Mouse (Mus musculus): ENCODE data around the gene Pik3cb. TPM values are rescaled to one million over a fixed set of nuclear protein-coding genes. Genes with fewer than 3 reads are reported as not detected.

The Pik3cb gene
- total and polyA plus RNA-seq, 2 experiments from 2014 or later, result 3.8 to 5.8 TPM

- no peak overlapping the region for H3K9ac ChIP-seq (replicated peaks; ENCODE audit: low read length, poor library complexity, severe bottlenecking)
- no peak for TF ChIP-seq CTCF (IDR thresholded peaks at IDR 0.05)
- no peaks in the 10 kb centered on the region for H3K9me3 ChIP-seq (ENCODE audit: low read length)
- ATAC-seq (ENCODE audit: low FRiP score) (no peak), DNase-seq (ENCODE audit: low spot score) (no peak)
- no peak overlapping the region for H3K4me3 ChIP-seq (ENCODE audit: low read depth, low read length)
- H3K4me1 ChIP-seq (ENCODE audit: insufficient read depth, low read length), result no peaks in the 10 kb centered on the region
- WGBS, result 83% methylated on average over 4 of the region's 4 CpGs
- no peaks in the 10 kb centered on the region for H3K27me3 ChIP-seq (ENCODE audit: insufficient read depth, low read length)
- H3K4me2 ChIP-seq (ENCODE audit: low read depth, low read length, poor library complexity, severe bottlenecking), result no peak overlapping the region
- no peak overlapping the region for H3K27ac ChIP-seq (ENCODE audit: low read depth, low read length)
- peaks cover 9% of the 10 kb centered on the region for H3K36me3 ChIP-seq (ENCODE audit: insufficient read depth, low read length)
Measured at GRCm38 (mm10) chr9:99072538-99072937, 67.9 kb downstream of the Pik3cb start.

- Histone ChIP-seq H3K4me1 (ENCODE audit: insufficient read depth, low read length) (no peaks in the 10 kb centered on the region), H3K36me3 (ENCODE audit: insufficient read depth, low read length) (peaks cover 29% of the 10 kb centered on the region), H3K4me3 (ENCODE audit: low read depth, low read length) (no peak overlapping the region), H3K27ac (ENCODE audit: low read depth, low read length) (no peak overlapping the region), H3K27me3 (ENCODE audit: insufficient read depth, low read length) (no peaks in the 10 kb centered on the region), H3K9ac (replicated peaks; ENCODE audit: low read length, poor library complexity, severe bottlenecking) (no peak overlapping the region), H3K4me2 (ENCODE audit: low read depth, low read length, poor library complexity, severe bottlenecking) (no peak overlapping the region), H3K9me3 (ENCODE audit: low read length) (no peaks in the 10 kb centered on the region)
- TF ChIP-seq CTCF (IDR thresholded peaks at IDR 0.05), result no peak
- 88% methylated on average over 5 of the region's 5 CpGs for WGBS
- peak; percentile 9 for DNase-seq (ENCODE audit: low spot score)
- no peak for ATAC-seq (ENCODE audit: low FRiP score)
Measured at GRCm38 (mm10) chr9:99065311-99065710, 75.1 kb downstream of the Pik3cb start.

GRCm38 (mm10) chr9:99064216-99064615 is 76.2 kb downstream of the Pik3cb start:
- H3K36me3 ChIP-seq (ENCODE audit: insufficient read depth, low read length), result peaks cover 28% of the 10 kb centered on the region
- no peaks in the 10 kb centered on the region for H3K4me1 ChIP-seq (ENCODE audit: insufficient read depth, low read length)
- no peak overlapping the region for H3K27ac ChIP-seq (ENCODE audit: low read depth, low read length)
- H3K4me3 ChIP-seq (ENCODE audit: low read depth, low read length), result no peak overlapping the region
- WGBS, result 46% methylated on average over 2 of the region's 2 CpGs
- H3K4me2 ChIP-seq (ENCODE audit: low read depth, low read length, poor library complexity, severe bottlenecking), result no peak overlapping the region
- ATAC-seq (ENCODE audit: low FRiP score) (no peak), DNase-seq (ENCODE audit: low spot score) (peak; percentile 83)
- peak; percentile 69 for TF ChIP-seq CTCF (IDR thresholded peaks at IDR 0.05)
- H3K9me3 ChIP-seq (ENCODE audit: low read length), result no peaks in the 10 kb centered on the region
- H3K9ac ChIP-seq (replicated peaks; ENCODE audit: low read length, poor library complexity, severe bottlenecking), result no peak overlapping the region
- no peaks in the 10 kb centered on the region for H3K27me3 ChIP-seq (ENCODE audit: insufficient read depth, low read length)

- H3K4me3 ChIP-seq (ENCODE audit: low read depth, low read length), result no peak overlapping the region
- peak; percentile 93 for TF ChIP-seq CTCF (IDR thresholded peaks at IDR 0.05)
- no peaks in the 10 kb centered on the region for H3K27me3 ChIP-seq (ENCODE audit: insufficient read depth, low read length)
- H3K4me1 ChIP-seq (ENCODE audit: insufficient read depth, low read length), result no peaks in the 10 kb centered on the region
- H3K9me3 ChIP-seq (ENCODE audit: low read length), result no peaks in the 10 kb centered on the region
- no peak overlapping the region for H3K27ac ChIP-seq (ENCODE audit: low read depth, low read length)
- H3K36me3 ChIP-seq (ENCODE audit: insufficient read depth, low read length), result peaks cover 31% of the 10 kb centered on the region
- no peak overlapping the region for H3K4me2 ChIP-seq (ENCODE audit: low read depth, low read length, poor library complexity, severe bottlenecking)
- ATAC-seq (ENCODE audit: low FRiP score) (0 out of 2 replicates have a peak, but pooled peaks have one; percentile 38), DNase-seq (ENCODE audit: low spot score) (peak; percentile 78)
- no peak overlapping the region for H3K9ac ChIP-seq (replicated peaks; ENCODE audit: low read length, poor library complexity, severe bottlenecking)
- WGBS, result 40% methylated on average over 7 of the region's 7 CpGs
Measured at GRCm38 (mm10) chr9:99062544-99062943, 77.9 kb downstream of the Pik3cb start.

- peak; percentile 15 for DNase-seq (ENCODE audit: low spot score)
Measured at GRCm38 (mm10) chr9:99057751-99058150, 82.7 kb downstream of the Pik3cb start.

GRCm38 (mm10) chr9:99049760-99050159 is 90.7 kb downstream of the Pik3cb start:
- H3K36me3 ChIP-seq (ENCODE audit: insufficient read depth, low read length), result peaks cover 4% of the 10 kb centered on the region; the same call in 1 of the 2 replicates
- DNase-seq (ENCODE audit: low spot score) (no peak), ATAC-seq (ENCODE audit: low FRiP score) (no peak)
- H3K4me2 ChIP-seq (ENCODE audit: low read depth, low read length, poor library complexity, severe bottlenecking), result no peak overlapping the region
- H3K9me3 ChIP-seq (ENCODE audit: low read length), result no peaks in the 10 kb centered on the region
- no peak for TF ChIP-seq CTCF (IDR thresholded peaks at IDR 0.05)
- H3K27ac ChIP-seq (ENCODE audit: low read depth, low read length), result no peak overlapping the region
- no peaks in the 10 kb centered on the region for H3K27me3 ChIP-seq (ENCODE audit: insufficient read depth, low read length)
- no peak overlapping the region for H3K9ac ChIP-seq (replicated peaks; ENCODE audit: low read length, poor library complexity, severe bottlenecking)
- WGBS, result 82% methylated on average over 6 of the region's 6 CpGs
- H3K4me1 ChIP-seq (ENCODE audit: insufficient read depth, low read length), result no peaks in the 10 kb centered on the region
- H3K4me3 ChIP-seq (ENCODE audit: low read depth, low read length), result no peak overlapping the region

More at GRCm38 (mm10) chr9:99057751-99058150, 82.7 kb downstream of the Pik3cb start:
- ATAC-seq (ENCODE audit: low FRiP score), result no peak
- Histone ChIP-seq H3K9ac (replicated peaks; ENCODE audit: low read length, poor library complexity, severe bottlenecking) (no peak overlapping the region), H3K4me2 (ENCODE audit: low read depth, low read length, poor library complexity, severe bottlenecking) (no peak overlapping the region), H3K27me3 (ENCODE audit: insufficient read depth, low read length) (no peaks in the 10 kb centered on the region), H3K9me3 (ENCODE audit: low read length) (no peaks in the 10 kb centered on the region), H3K4me3 (ENCODE audit: low read depth, low read length) (no peak overlapping the region), H3K36me3 (ENCODE audit: insufficient read depth, low read length) (peaks cover 21% of the 10 kb centered on the region), H3K4me1 (ENCODE audit: insufficient read depth, low read length) (no peaks in the 10 kb centered on the region), H3K27ac (ENCODE audit: low read depth, low read length) (no peak overlapping the region)
- TF ChIP-seq CTCF (IDR thresholded peaks at IDR 0.05), result no peak
- WGBS, result 89% methylated on average over 3 of the region's 3 CpGs

Data from midbrain, postnatal 0 days (tissue).